Mouse (Mus musculus) heart, embryonic 15.5 days (tissue): ENCODE measurements around the gene Lbx1. TPM values are rescaled to one million over a fixed set of nuclear protein-coding genes. Genes with fewer than 3 reads are reported as not detected.

Experiments used
- ATAC-seq: fragments of 200-750 bp; cut with Nextera tagmentation; replicated peaks from 2 replicates; pipeline ENCODE4 v1.8.0; 2017; ENCODE audit warnings: low read depth, moderate TSS enrichment; ENCODE audit not compliant: insufficient number of reproducible peaks, insufficient read depth, low FRiP score
- H3K27ac ChIP-seq: fragments of 300-500 bp; sonication (generic); 2 replicates; pipeline ENCODE4 v1.5.1; 2015; ENCODE audit warnings: mild to moderate bottlenecking, inconsistent platforms
- H3K27me3 ChIP-seq: fragments of 300-500 bp; sonication (generic); 2 replicates; pipeline ENCODE4 v1.6.1; 2015; ENCODE audit warnings: inconsistent platforms
- H3K36me3 ChIP-seq: fragments of 300-500 bp; sonication (generic); 2 replicates; pipeline ENCODE4 v1.6.1; 2015; ENCODE audit warnings: mild to moderate bottlenecking, inconsistent platforms
- H3K4me1 ChIP-seq: fragments of 300-500 bp; sonication (generic); replicated peaks from 2 replicates; pipeline ENCODE4 v1.6.1; 2015; ENCODE audit warnings: inconsistent platforms
- H3K4me2 ChIP-seq: fragments of 300-500 bp; sonication (generic); 2 replicates; pipeline ENCODE4 v1.6.1; 2015; ENCODE audit warnings: inconsistent platforms, mild to moderate bottlenecking, moderate library complexity
- H3K4me3 ChIP-seq: fragments of 300-500 bp; sonication (generic); 2 replicates; pipeline ENCODE4 v1.5.1; 2015; ENCODE audit warnings: mild to moderate bottlenecking, inconsistent platforms
- H3K9ac ChIP-seq: fragments of 300-500 bp; sonication (generic); 2 replicates; pipeline ENCODE4 v1.6.1; 2015; ENCODE audit warnings: mild to moderate bottlenecking, inconsistent platforms
- H3K9me3 ChIP-seq: fragments of 300-500 bp; sonication (generic); replicated peaks from 2 replicates; pipeline ENCODE4 v1.6.1; 2016; ENCODE audit warnings: inconsistent platforms
- WGBS: fragments of 180-500 bp; shearing (Covaris S2); methylation state at CpG from one replicate; pipeline ENCODE4 v1.1.7; 2015; ENCODE audit warnings: mixed read lengths; 5-methylcytosine and 5-hydroxymethylcytosine counted together
- polyA plus RNA-seq: library from polyadenylated mRNA; unstranded; fragments of >200 nt; fragmentation: Nextera tagmentation; extraction: Ambion mirVana; gene quantifications from 2 replicates; pipeline ENCODE4 v1.2.1, GENCODE M21; 2015

Gene Lbx1
- polyA plus RNA-seq, 1 experiment from 2014 or later: not detected

DNA sequence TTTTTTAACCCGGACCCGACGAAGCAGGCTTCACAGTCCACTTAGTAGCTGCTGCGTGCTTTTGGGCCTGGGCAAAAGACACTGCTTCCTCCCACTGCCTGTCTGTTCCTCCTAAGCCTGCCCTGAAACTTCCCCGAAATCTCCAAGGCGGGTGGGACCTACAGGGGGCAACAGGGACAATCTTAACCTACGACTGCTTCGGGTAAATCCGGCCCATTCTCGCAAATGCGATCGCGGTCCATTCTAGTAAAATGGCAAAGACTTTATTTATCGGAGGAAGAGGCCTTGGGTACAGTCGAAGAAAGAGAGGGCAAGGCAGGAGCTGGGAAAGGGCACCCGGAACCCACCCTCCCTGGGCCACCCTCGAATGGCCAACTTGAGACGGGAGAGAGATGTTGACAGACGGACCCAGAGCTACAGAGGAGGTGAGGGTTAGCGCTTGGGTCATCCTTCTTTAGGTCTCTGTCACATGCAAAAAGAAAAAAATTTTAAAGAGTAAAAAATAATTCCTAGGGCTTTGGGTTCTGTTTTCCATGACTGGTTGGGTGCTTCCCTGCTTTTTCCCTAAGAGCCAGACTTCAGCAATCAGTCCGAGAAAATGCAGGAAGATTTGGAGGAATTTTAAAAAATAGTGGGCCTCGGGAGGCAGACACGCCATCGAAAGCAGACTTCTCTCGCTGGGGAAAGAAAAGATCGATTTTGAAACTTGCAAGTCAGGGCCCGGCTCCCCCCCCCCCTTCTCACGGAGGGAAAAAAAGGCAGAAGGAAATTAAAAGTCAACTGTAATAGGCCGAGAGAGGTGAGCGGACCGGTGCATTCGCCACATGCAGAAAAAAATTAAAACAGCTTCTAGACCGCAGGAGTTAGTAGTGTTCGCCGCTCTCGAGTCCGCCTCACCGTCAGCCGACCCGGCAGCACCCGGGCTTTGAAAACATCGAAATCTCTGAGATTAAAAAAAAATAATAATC lies 2.9 kb downstream of the Lbx1 start:
- H3K4me1 ChIP-seq: peaks cover 59% of the 10 kb centered on the region
- ATAC-seq: no peak
- WGBS: 2% methylated on average over 42 of the region's 42 CpGs
- no peaks in the 10 kb centered on the region for H3K9me3 ChIP-seq
- no peak overlapping the region for H3K9ac ChIP-seq
- H3K4me2 ChIP-seq: peak overlapping the region; percentile 38; the same call in 1 of the 2 replicates
- no peaks in the 10 kb centered on the region for H3K36me3 ChIP-seq
- peaks cover 95% of the 10 kb centered on the region for H3K27me3 ChIP-seq
- H3K27ac ChIP-seq: no peak overlapping the region
- peak overlapping the region; percentile 30 for H3K4me3 ChIP-seq

- peaks cover 59% of the 10 kb centered on the region for H3K4me1 ChIP-seq
- ATAC-seq: no peak
- no peaks in the 10 kb centered on the region for H3K9me3 ChIP-seq
- no peak overlapping the region for H3K9ac ChIP-seq
- no peak overlapping the region for H3K27ac ChIP-seq
- no peaks in the 10 kb centered on the region for H3K36me3 ChIP-seq
- peaks cover 95% of the 10 kb centered on the region for H3K27me3 ChIP-seq
- peak overlapping the region; percentile 48 for H3K4me2 ChIP-seq
- peak overlapping the region; percentile 32 for H3K4me3 ChIP-seq
- under 1% methylated on average over 14 of the region's 14 CpGs for WGBS
These were observed 3.6 kb downstream of the Lbx1 start for GRCm38 (mm10) chr19:45232036-45232410.

- under 1% methylated on average over 44 of the region's 44 CpGs for WGBS
- H3K4me1 ChIP-seq: peaks cover 56% of the 10 kb centered on the region
- peak overlapping the region; percentile 48 for H3K4me2 ChIP-seq
- ATAC-seq: no peak
- peak overlapping the region; percentile 32 for H3K4me3 ChIP-seq
- no peak overlapping the region for H3K27ac ChIP-seq
- H3K36me3 ChIP-seq: no peaks in the 10 kb centered on the region
- H3K9me3 ChIP-seq: no peaks in the 10 kb centered on the region
- H3K27me3 ChIP-seq: peaks cover 97% of the 10 kb centered on the region
- H3K9ac ChIP-seq: no peak overlapping the region
These were observed 4.1 kb downstream of the Lbx1 start for GRCm38 (mm10) chr19:45231383-45232035.

GRCm38 (mm10) chr19:45230848-45231382 lies 4.7 kb downstream of the Lbx1 start:
- WGBS: 2% methylated on average over 42 of the region's 51 CpGs
- Histone ChIP-seq H3K36me3 (no peaks in the 10 kb centered on the region), H3K27ac (no peak overlapping the region), H3K4me3 (peak overlapping the region; percentile 32), H3K4me2 (peak overlapping the region; percentile 48), H3K4me1 (peaks cover 50% of the 10 kb centered on the region), H3K9me3 (no peaks in the 10 kb centered on the region), H3K27me3 (peaks cover 97% of the 10 kb centered on the region), H3K9ac (no peak overlapping the region)
- ATAC-seq: no peak

DNA sequence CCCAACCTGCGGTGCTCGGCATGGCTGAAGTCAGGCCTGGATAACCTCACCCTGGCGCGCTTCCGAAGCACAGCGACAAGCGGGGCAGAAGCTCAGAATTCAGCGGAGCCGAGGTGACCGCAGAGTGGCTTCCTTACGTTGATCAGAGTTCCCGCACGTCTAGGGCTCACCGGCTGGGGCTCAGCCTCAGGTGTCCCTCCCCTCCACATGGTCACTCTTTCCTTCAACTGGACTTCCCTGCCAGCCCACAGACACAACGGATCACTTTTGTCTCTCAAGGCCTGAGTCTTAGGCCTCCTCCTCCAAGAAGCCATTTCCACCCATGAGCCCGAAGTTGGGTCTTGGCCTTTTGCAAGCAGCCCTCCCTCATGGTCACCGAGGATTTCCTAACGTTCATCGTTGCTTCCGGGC lies 5.4 kb downstream of the Lbx1 start:
- ATAC-seq: no peak
- H3K27me3 ChIP-seq: peaks cover 97% of the 10 kb centered on the region
- H3K4me1 ChIP-seq: peaks cover 43% of the 10 kb centered on the region
- no peaks in the 10 kb centered on the region for H3K9me3 ChIP-seq
- no peaks in the 10 kb centered on the region for H3K36me3 ChIP-seq
- peak overlapping the region; percentile 40; the same call in 1 of the 2 replicates for H3K4me3 ChIP-seq
- no peak overlapping the region for H3K27ac ChIP-seq
- peak overlapping the region; percentile 59; the same call in 1 of the 2 replicates for H3K4me2 ChIP-seq
- 3% methylated on average over 20 of the region's 20 CpGs for WGBS
- no peak overlapping the region for H3K9ac ChIP-seq

DNA sequence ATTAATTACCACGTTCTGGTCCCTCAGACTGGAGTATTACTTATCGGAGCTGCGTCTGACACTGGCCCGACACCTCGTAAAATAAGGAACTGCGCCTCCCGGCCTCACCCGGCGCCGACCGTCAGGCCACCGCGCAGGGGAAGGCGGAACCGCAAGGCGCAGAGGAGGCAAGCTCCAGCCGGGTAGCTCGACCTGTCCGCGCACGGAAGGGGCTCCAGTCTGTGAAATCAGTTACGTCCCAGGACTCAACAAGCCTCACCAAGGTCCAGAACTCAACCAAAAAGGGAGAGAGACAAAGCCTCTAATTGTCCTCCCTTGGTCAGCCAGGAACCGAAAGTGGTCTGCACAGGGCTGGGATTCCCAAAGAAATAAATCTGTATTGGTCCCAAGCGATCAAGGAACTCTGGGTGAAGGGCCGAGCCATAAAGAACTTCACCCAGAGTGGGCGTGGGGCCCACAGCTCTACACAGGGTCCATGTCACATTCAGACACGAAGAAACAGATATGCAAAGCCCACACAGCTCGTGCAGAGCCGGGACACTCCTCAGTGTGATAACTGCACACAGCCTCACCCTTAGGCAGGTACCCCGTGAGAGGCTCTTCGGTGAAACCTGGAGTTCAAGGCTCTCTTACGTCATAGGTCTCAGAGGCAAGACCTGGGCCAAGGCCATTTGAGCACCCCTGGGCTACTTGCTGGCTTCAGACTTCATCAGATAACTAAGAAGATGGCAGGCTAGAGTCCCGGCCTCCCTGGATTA lies 6.1 kb downstream of the Lbx1 start:
- Histone ChIP-seq H3K9ac (no peak overlapping the region), H3K27me3 (peaks cover 97% of the 10 kb centered on the region), H3K4me2 (peak overlapping the region; percentile 59), H3K9me3 (no peaks in the 10 kb centered on the region), H3K4me1 (peaks cover 36% of the 10 kb centered on the region), H3K27ac (no peak overlapping the region), H3K4me3 (peak overlapping the region; percentile 40), H3K36me3 (no peaks in the 10 kb centered on the region)
- ATAC-seq: no peak
- 1% methylated on average over 33 of the region's 33 CpGs for WGBS

- 6% methylated on average over 4 of the region's 4 CpGs for WGBS
- no peak overlapping the region for H3K4me3 ChIP-seq
- H3K27ac ChIP-seq: no peak overlapping the region
- ATAC-seq: no peak
- peaks cover 97% of the 10 kb centered on the region for H3K27me3 ChIP-seq
- H3K36me3 ChIP-seq: no peaks in the 10 kb centered on the region
- H3K4me1 ChIP-seq: peaks cover 39% of the 10 kb centered on the region
- H3K9me3 ChIP-seq: no peaks in the 10 kb centered on the region
- no peak overlapping the region for H3K4me2 ChIP-seq
- H3K9ac ChIP-seq: no peak overlapping the region
These were observed 6.8 kb downstream of the Lbx1 start for GRCm38 (mm10) chr19:45228781-45229180.

DNA sequence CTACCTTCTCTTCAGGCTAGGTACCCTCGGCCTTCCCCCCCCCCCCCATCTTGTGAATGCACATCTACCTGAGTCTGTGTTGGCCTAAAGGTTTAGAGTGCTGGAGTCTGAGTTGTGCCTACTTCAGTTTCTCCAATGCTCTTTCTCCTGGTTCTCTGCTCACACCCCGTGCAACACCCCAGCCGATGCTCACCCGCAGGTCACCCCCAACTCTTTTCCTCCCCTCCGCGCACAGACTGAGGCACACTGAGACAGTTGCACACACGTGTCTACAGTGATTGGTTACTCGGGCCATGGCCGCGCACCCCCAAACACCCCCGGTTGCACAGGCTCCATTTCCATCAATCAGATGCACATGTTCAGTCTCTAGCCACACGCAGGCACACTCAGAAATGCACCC lies 7.5 kb downstream of the Lbx1 start:
- H3K27me3 ChIP-seq: peaks cover 98% of the 10 kb centered on the region
- no peak overlapping the region for H3K4me2 ChIP-seq
- no peak overlapping the region for H3K9ac ChIP-seq
- no peak overlapping the region for H3K27ac ChIP-seq
- no peak for ATAC-seq
- H3K9me3 ChIP-seq: no peaks in the 10 kb centered on the region
- no peaks in the 10 kb centered on the region for H3K36me3 ChIP-seq
- no peak overlapping the region for H3K4me3 ChIP-seq
- H3K4me1 ChIP-seq: peaks cover 38% of the 10 kb centered on the region
- WGBS: 11% methylated on average over 11 of the region's 12 CpGs

- H3K36me3 ChIP-seq: no peaks in the 10 kb centered on the region
- 5% methylated on average over 1 of the region's 1 CpGs for WGBS
- no peak for ATAC-seq
- H3K27ac ChIP-seq: no peak overlapping the region
- no peak overlapping the region for H3K4me2 ChIP-seq
- H3K27me3 ChIP-seq: peaks cover 98% of the 10 kb centered on the region
- no peaks in the 10 kb centered on the region for H3K9me3 ChIP-seq
- H3K4me3 ChIP-seq: no peak overlapping the region
- no peak overlapping the region for H3K9ac ChIP-seq
- peaks cover 36% of the 10 kb centered on the region for H3K4me1 ChIP-seq
These were observed 7.9 kb downstream of the Lbx1 start for GRCm38 (mm10) chr19:45227671-45228070.

GRCm38 (mm10) chr19:45227049-45227448 lies 8.6 kb downstream of the Lbx1 start:
- no peak for ATAC-seq
- no peaks in the 10 kb centered on the region for H3K9me3 ChIP-seq
- no peak overlapping the region for H3K4me3 ChIP-seq
- WGBS: 5% methylated on average over 3 of the region's 3 CpGs
- H3K27ac ChIP-seq: no peak overlapping the region
- peaks cover 99% of the 10 kb centered on the region for H3K27me3 ChIP-seq
- no peak overlapping the region for H3K4me2 ChIP-seq
- H3K9ac ChIP-seq: no peak overlapping the region
- no peaks in the 10 kb centered on the region for H3K36me3 ChIP-seq
- peaks cover 36% of the 10 kb centered on the region for H3K4me1 ChIP-seq

DNA sequence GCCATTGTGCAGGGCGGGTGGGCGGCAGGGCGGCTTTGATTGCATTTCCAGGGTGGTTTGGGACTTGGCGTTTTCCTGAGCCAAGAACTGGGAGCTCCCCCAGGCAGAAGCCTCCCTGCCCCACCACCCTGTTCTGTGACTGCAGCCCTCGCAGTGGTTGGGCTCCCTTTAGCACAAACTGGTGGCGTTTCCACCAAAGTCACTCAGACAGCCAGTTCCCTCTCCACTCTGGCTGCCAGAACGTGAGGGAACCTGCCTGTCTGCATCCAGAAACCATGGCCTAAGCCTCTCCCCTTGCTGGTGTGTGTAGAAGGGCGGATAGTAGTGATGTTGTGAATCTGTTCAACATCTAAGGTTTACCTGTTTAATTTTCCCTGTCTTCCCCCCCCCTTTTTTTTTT lies 9.4 kb downstream of the Lbx1 start:
- Histone ChIP-seq H3K36me3 (no peaks in the 10 kb centered on the region), H3K27me3 (peaks cover 99% of the 10 kb centered on the region), H3K4me1 (peaks cover 29% of the 10 kb centered on the region), H3K9ac (no peak overlapping the region), H3K4me2 (no peak overlapping the region), H3K9me3 (no peaks in the 10 kb centered on the region), H3K4me3 (no peak overlapping the region), H3K27ac (no peak overlapping the region)
- WGBS: 9% methylated on average over 8 of the region's 8 CpGs
- no peak for ATAC-seq
